8 mouse cellular contexts compared by ENCODE assay signal in the genomic region with DNA sequence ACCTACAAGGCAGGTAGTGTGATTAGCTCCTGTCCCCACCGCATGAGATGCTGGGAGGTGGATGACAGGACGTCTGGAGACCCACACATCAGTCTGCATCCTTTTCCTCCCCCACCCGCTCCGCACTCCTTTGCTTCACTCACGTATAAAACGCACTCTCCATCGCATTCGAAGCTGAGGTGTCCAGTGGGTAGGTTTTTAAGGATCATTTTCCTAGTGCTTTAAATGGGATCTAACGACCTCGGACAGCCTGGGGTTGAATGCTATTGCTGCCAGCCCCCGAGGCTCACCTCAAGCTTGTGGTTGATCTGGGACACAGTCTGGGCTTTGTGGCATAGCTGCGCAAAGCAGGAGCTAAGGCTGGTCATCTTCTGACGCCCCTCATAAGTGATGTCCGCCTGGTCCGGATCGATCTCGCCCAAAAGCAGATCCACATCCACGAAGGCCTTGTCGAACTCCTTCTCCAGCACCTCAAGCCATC. TPM values are rescaled to one million over a fixed set of nuclear protein-coding genes. Genes with fewer than 3 reads are reported as not detected.
DNase-seq lines count a peak whose midpoint lies in the region; ATAC-seq and TF ChIP-seq lines count a peak whose summit lies in the region.

No protein-coding gene starts in this region.

- peak overlapping the region; percentile 82 for H3K4me2 ChIP-seq in kidney, embryonic 15.5 days
- peak overlapping the region; percentile 93 for H3K4me2 ChIP-seq in heart, embryonic 16.5 days (ENCODE audit: low read depth, low read length)
- H3K4me2 ChIP-seq in liver, embryonic 14.5 days (ENCODE audit: low read depth), result peak overlapping the region; percentile 84
- peak overlapping the region; percentile 77 for H3K4me2 ChIP-seq in stomach, embryonic 15.5 days

- no peaks in the 10 kb centered on the region for H3K27me3 ChIP-seq in kidney, embryonic 15.5 days
- H3K27me3 ChIP-seq in heart, embryonic 16.5 days (ENCODE audit: control insufficient read depth, insufficient read depth, low read length), result no peaks in the 10 kb centered on the region
- H3K27me3 ChIP-seq in liver, embryonic 14.5 days (ENCODE audit: control insufficient read depth, insufficient read depth, low read length), result no peaks in the 10 kb centered on the region
- H3K27me3 ChIP-seq in stomach, embryonic 15.5 days (replicated peaks), result no peaks in the 10 kb centered on the region

- peak overlapping the region; percentile 88 for H3K9ac ChIP-seq in kidney, embryonic 15.5 days
- H3K9ac ChIP-seq in heart, embryonic 16.5 days (ENCODE audit: low read length), result peak overlapping the region; percentile 95
- peak overlapping the region; percentile 90 for H3K9ac ChIP-seq in liver, embryonic 14.5 days (replicated peaks)
- H3K9ac ChIP-seq in stomach, embryonic 15.5 days, result peak overlapping the region; percentile 90

- peak; percentile 52 for ATAC-seq in kidney, embryonic 15.5 days (replicated peaks; ENCODE audit: low FRiP score)
- peak; percentile 30 for ATAC-seq in CD4-positive, CD25-positive, alpha-beta regulatory T cell, adult 4 months
- peak; percentile 37 for ATAC-seq in heart, embryonic 16.5 days (replicated peaks; ENCODE audit: extremely low read depth, insufficient read depth, low FRiP score)
- peak; percentile 14 for ATAC-seq in liver, embryonic 14.5 days (ENCODE audit: insufficient read depth)
- peak; percentile 10; the same call in 1 of the 2 replicates for ATAC-seq in stomach, embryonic 15.5 days (ENCODE audit: insufficient read depth, low FRiP score, low read depth)

- H3K27ac ChIP-seq in kidney, embryonic 15.5 days, result peak overlapping the region; percentile 98
- peak overlapping the region; percentile 87 for H3K27ac ChIP-seq in heart, embryonic 16.5 days (ENCODE audit: low read length)
- peak overlapping the region; percentile 22 for H3K27ac ChIP-seq in liver, embryonic 14.5 days
- H3K27ac ChIP-seq in stomach, embryonic 15.5 days, result peak overlapping the region; percentile 98

- peak overlapping the region; percentile 92 for H3K4me3 ChIP-seq in kidney, embryonic 15.5 days (replicated peaks)
- peak overlapping the region; percentile 96 for H3K4me3 ChIP-seq in heart, embryonic 16.5 days (ENCODE audit: low read length)
- peak overlapping the region; percentile 86 to 89 for H3K4me3 ChIP-seq in liver, embryonic 14.5 days (ENCODE audit: insufficient read depth in 1 of 2, low read depth in 2 of 2, low read length in 2 of 2)
- H3K4me3 ChIP-seq in stomach, embryonic 15.5 days (replicated peaks), result peak overlapping the region; percentile 91

- H3K4me1 ChIP-seq in kidney, embryonic 15.5 days, result peaks cover 27% of the 10 kb centered on the region
- peaks cover 14% of the 10 kb centered on the region for H3K4me1 ChIP-seq in heart, embryonic 16.5 days (ENCODE audit: control insufficient read depth, insufficient read depth, low read length)
- H3K4me1 ChIP-seq in liver, embryonic 14.5 days (replicated peaks; ENCODE audit: control insufficient read depth in 2 of 2, insufficient read depth in 2 of 2, low read length in 1 of 2), result peaks cover 4 to 8% of the 10 kb centered on the region in 2 experiments
- H3K4me1 ChIP-seq in stomach, embryonic 15.5 days, result no peaks in the 10 kb centered on the region

- no peak for DNase-seq in kidney, adult 11 months
- DNase-seq in brain, adult 2 months (ENCODE audit: low read depth, low spot score), result peak; percentile 59
- DNase-seq in liver, embryonic 14.5 days (ENCODE audit: low read depth in 3 of 3, low spot score in 3 of 3), result peak in 1 of 3 experiments; percentile 10
- DNase-seq in ovary, postnatal 36 days (ENCODE audit: low spot score), result no peak

- under 1% methylated on average over 19 of the region's 19 CpGs for WGBS in kidney, embryonic 15.5 days
- under 1% methylated on average over 19 of the region's 19 CpGs for WGBS in heart, embryonic 16.5 days
- WGBS in liver, embryonic 14.5 days (ENCODE audit: insufficient replicate concordance), result under 1% methylated on average over 19 of the region's 19 CpGs
- WGBS in stomach, embryonic 15.5 days, result 0% methylated on average over 19 of the region's 19 CpGs

- H3K9me3 ChIP-seq in kidney, embryonic 15.5 days (replicated peaks), result no peaks in the 10 kb centered on the region
- no peaks in the 10 kb centered on the region for H3K9me3 ChIP-seq in heart, embryonic 16.5 days (replicated peaks; ENCODE audit: control insufficient read depth, low read length)
- H3K9me3 ChIP-seq in liver, embryonic 14.5 days (ENCODE audit: control insufficient read depth, low read length), result no peaks in the 10 kb centered on the region
- no peaks in the 10 kb centered on the region for H3K9me3 ChIP-seq in stomach, embryonic 15.5 days

- TF ChIP-seq EP300 in liver, embryonic 14.5 days (IDR thresholded peaks at IDR 0.05; ENCODE audit: low read depth), result no peak

- H3K36me3 ChIP-seq in kidney, embryonic 15.5 days, result no peaks in the 10 kb centered on the region
- no peaks in the 10 kb centered on the region for H3K36me3 ChIP-seq in heart, embryonic 16.5 days (ENCODE audit: control insufficient read depth, insufficient read depth)
- H3K36me3 ChIP-seq in liver, embryonic 14.5 days (replicated peaks; ENCODE audit: control insufficient read depth, insufficient read depth, low read depth), result no peaks in the 10 kb centered on the region
- H3K36me3 ChIP-seq in stomach, embryonic 15.5 days, result no peaks in the 10 kb centered on the region

- TF ChIP-seq CTCF in liver, embryonic 14.5 days (IDR thresholded peaks at IDR 0.05; ENCODE audit: low read depth), result no peak

RNA-seq across cellular contexts. Expression of a gene that starts 0.6 kb away (rescaled TPM):
- polyA plus RNA-seq in kidney, embryonic 15.5 days (2015; fragmentation: Nextera tagmentation; extraction: Ambion mirVana), result 22.5 TPM in 2 replicates
- 1 to 10 TPM; 6.6 to 8.9 TPM for polyA plus RNA-seq in CD4-positive, CD25-positive, alpha-beta regulatory T cell, adult 4 months (2017; shearing (Covaris generic))
- 13.7 and 14.3 TPM in 2 replicates for polyA plus RNA-seq in heart, embryonic 16.5 days (2015; fragmentation: Nextera tagmentation; extraction: Ambion mirVana)
- polyA plus RNA-seq in liver, embryonic 14.5 days (2012; rRNA removed), result 1.8 and 3.0 TPM in 2 replicates
- 2.8 and 4.0 TPM in 2 replicates for polyA plus RNA-seq in liver, embryonic 14.5 days (2014; fragmentation: Nextera tagmentation; extraction: Ambion mirVana)
- polyA plus RNA-seq in stomach, embryonic 15.5 days (2015; fragmentation: Nextera tagmentation; extraction: Ambion mirVana), result 19.8 and 22.1 TPM in 2 replicates

RNA-seq across cellular contexts. Expression of a gene that starts 7.4 kb away (rescaled TPM):
- not detected in 2 replicates for polyA plus RNA-seq in kidney, embryonic 15.5 days (2015; fragmentation: Nextera tagmentation; extraction: Ambion mirVana)
- not detected for polyA plus RNA-seq in CD4-positive, CD25-positive, alpha-beta regulatory T cell, adult 4 months (2017; shearing (Covaris generic))
- polyA plus RNA-seq in heart, embryonic 16.5 days (2015; fragmentation: Nextera tagmentation; extraction: Ambion mirVana), result not detected in 2 replicates
- 0.01 TPM in 1 of 2 replicates, not detected in the other for polyA plus RNA-seq in liver, embryonic 14.5 days (2012; rRNA removed)
- 0.10 TPM in 1 of 2 replicates, not detected in the other for polyA plus RNA-seq in liver, embryonic 14.5 days (2014; fragmentation: Nextera tagmentation; extraction: Ambion mirVana)
- polyA plus RNA-seq in stomach, embryonic 15.5 days (2015; fragmentation: Nextera tagmentation; extraction: Ambion mirVana), result 15.5 and 35.6 TPM in 2 replicates

RNA-seq across cellular contexts. Expression of a gene that starts 22.8 kb away (rescaled TPM):
- not detected in 2 replicates for polyA plus RNA-seq in kidney, embryonic 15.5 days (2015; fragmentation: Nextera tagmentation; extraction: Ambion mirVana)
- not detected for polyA plus RNA-seq in CD4-positive, CD25-positive, alpha-beta regulatory T cell, adult 4 months (2017; shearing (Covaris generic))
- polyA plus RNA-seq in heart, embryonic 16.5 days (2015; fragmentation: Nextera tagmentation; extraction: Ambion mirVana), result not detected in 2 replicates
- polyA plus RNA-seq in liver, embryonic 14.5 days (2012; rRNA removed), result not detected in 2 replicates
- polyA plus RNA-seq in liver, embryonic 14.5 days (2014; fragmentation: Nextera tagmentation; extraction: Ambion mirVana), result not detected in 2 replicates
- not detected in 2 replicates for polyA plus RNA-seq in stomach, embryonic 15.5 days (2015; fragmentation: Nextera tagmentation; extraction: Ambion mirVana)

RNA-seq across cellular contexts. Expression of a gene that starts 36.0 kb away (rescaled TPM):
- 15.9 and 16.6 TPM in 2 replicates for polyA plus RNA-seq in kidney, embryonic 15.5 days (2015; fragmentation: Nextera tagmentation; extraction: Ambion mirVana)
- polyA plus RNA-seq in CD4-positive, CD25-positive, alpha-beta regulatory T cell, adult 4 months (2017; shearing (Covaris generic)), result 1 to 10 TPM; 5.1 to 8.6 TPM
- 8.3 and 8.4 TPM in 2 replicates for polyA plus RNA-seq in heart, embryonic 16.5 days (2015; fragmentation: Nextera tagmentation; extraction: Ambion mirVana)
- polyA plus RNA-seq in liver, embryonic 14.5 days (2012; rRNA removed), result 7.1 and 8.4 TPM in 2 replicates
- polyA plus RNA-seq in liver, embryonic 14.5 days (2014; fragmentation: Nextera tagmentation; extraction: Ambion mirVana), result 4.9 and 5.1 TPM in 2 replicates
- 14.6 and 16.4 TPM in 2 replicates for polyA plus RNA-seq in stomach, embryonic 15.5 days (2015; fragmentation: Nextera tagmentation; extraction: Ambion mirVana)

Comparison
In these comparisons a context has a peak if more than half of its experiments do, and no peak if none do; other contexts are left out.
1. H3K27ac ChIP-seq: peak in every context shown above with its lines; median percentile 98 in kidney, embryonic 15.5 days; 98 in stomach, embryonic 15.5 days; 87 in heart, embryonic 16.5 days; 22 in liver, embryonic 14.5 days.
2. RNA of a gene that starts 7.4 kb away (polyA plus RNA-seq): 15.5 to 35.6 TPM in stomach, embryonic 15.5 days; 0.01 to 0.10 TPM in liver, embryonic 14.5 days, not detected in heart, embryonic 16.5 days, not detected in kidney, embryonic 15.5 days and not detected in CD4-positive, CD25-positive, alpha-beta regulatory T cell, adult 4 months; every median in the first group is over 10 times any median in the second.
3. Peak in every context shown above with its lines, with median percentiles within 50 percentile points of each other: ATAC-seq, H3K4me2 ChIP-seq, H3K4me3 ChIP-seq and H3K9ac ChIP-seq.